Mouse (Mus musculus) liver, adult 2 months (tissue): ENCODE measurements at regions not wholly inside any gene's neighbourhood (a gene's known extent, or its start where the extent isn't known, plus 50 kb on each side); places are given as distances from the start of the nearest gene placed in this dataset.

ENCODE experiments used
- DNase-seq: peaks from one replicate; pipeline ENCODE4 v3.0.0-alpha.2; 2011; ENCODE audit warnings: low read depth, low spot score; ENCODE audit errors: extremely low read depth
- H3K27ac ChIP-seq: fragments of 200-500 bp; replicated peaks from 2 replicates; pipeline ENCODE4 v1.5.1; 2012; ENCODE audit warnings: low read depth, mild to moderate bottlenecking, control low read depth, inconsistent platforms, low read length; ENCODE audit not compliant: insufficient read depth
- H3K27me3 ChIP-seq: fragments of 200-500 bp; 2 replicates; pipeline ENCODE4 v1.6.1; 2012; ENCODE audit warnings: mild to moderate bottlenecking, moderate library complexity, low read length, inconsistent platforms; ENCODE audit not compliant: control insufficient read depth, insufficient read depth
- H3K36me3 ChIP-seq: fragments of 200-500 bp; 2 replicates; pipeline ENCODE4 v1.6.1; 2012; ENCODE audit warnings: low read length, inconsistent platforms; ENCODE audit not compliant: control insufficient read depth, insufficient read depth
- H3K4me1 ChIP-seq: fragments of 200-500 bp; 2 replicates; pipeline ENCODE4 v1.6.1; 2011; ENCODE audit warnings: low read length; ENCODE audit not compliant: control insufficient read depth, insufficient read depth
- H3K4me3 ChIP-seq: fragments of 200-500 bp; 2 replicates; pipeline ENCODE4 v1.5.1; 2011; ENCODE audit warnings: low read depth, mild to moderate bottlenecking, control low read depth, low read length, moderate library complexity; ENCODE audit not compliant: insufficient read depth
- H3K79me2 ChIP-seq: fragments of 200-500 bp; 2 replicates; pipeline ENCODE4 v1.6.1; 2012; ENCODE audit warnings: inconsistent platforms, mild to moderate bottlenecking, low read length, moderate library complexity; ENCODE audit not compliant: control insufficient read depth, insufficient read depth
- H3K9ac ChIP-seq: fragments of 200-500 bp; 2 replicates; pipeline ENCODE4 v1.6.1; 2012; ENCODE audit warnings: low read depth, mild to moderate bottlenecking, control low read depth, inconsistent platforms, low read length
- CTCF ChIP-seq: fragments of 200-500 bp; IDR thresholded peaks from 2 replicates; pipeline ENCODE4 v1.5.1; 2011; ENCODE audit warnings: low read depth, low read length, control low read depth
- POLR2A ChIP-seq: fragments of 200-500 bp; IDR thresholded peaks from 2 replicates; pipeline ENCODE4 v1.6.1; 2011; ENCODE audit warnings: low read length, control low read depth; ENCODE audit not compliant: insufficient read depth; ENCODE audit errors: extremely low read depth
- WGBS: fragments of 180-500 bp; shearing (Covaris S2); methylation state at CpG from one replicate; pipeline ENCODE4 v1.1.7; 2018; 5-methylcytosine and 5-hydroxymethylcytosine counted together

GRCm38 (mm10) chr1:60621064-60621726 lies 54.3 kb upstream of the Raph1 start:
- WGBS, result 90% methylated on average over 8 of the region's 8 CpGs
- H3K36me3 ChIP-seq, result no peaks in the 10 kb centered on the region
- H3K9ac ChIP-seq, result no peak overlapping the region
- H3K79me2 ChIP-seq, result no peaks in the 10 kb centered on the region
- no peaks in the 10 kb centered on the region; the same call in 1 of the 2 replicates for H3K4me1 ChIP-seq
- no peaks in the 10 kb centered on the region for H3K27me3 ChIP-seq
- TF ChIP-seq POLR2A (no peak), CTCF (no peak)
- H3K27ac ChIP-seq, result no peak overlapping the region
- H3K4me3 ChIP-seq, result no peak overlapping the region
- DNase-seq, result no peak

GRCm38 (mm10) chr1:60618389-60618788 lies 51.5 kb upstream of the Raph1 start:
- H3K4me1 ChIP-seq, result no peaks in the 10 kb centered on the region; the same call in 1 of the 2 replicates
- no peak overlapping the region for H3K27ac ChIP-seq
- TF ChIP-seq POLR2A, result no peak
- TF ChIP-seq CTCF, result no peak
- H3K4me3 ChIP-seq, result no peak overlapping the region
- no peak for DNase-seq
- 88% methylated on average over 1 of the region's 1 CpGs for WGBS
- no peaks in the 10 kb centered on the region for H3K79me2 ChIP-seq
- H3K27me3 ChIP-seq, result no peaks in the 10 kb centered on the region
- H3K9ac ChIP-seq, result no peak overlapping the region
- H3K36me3 ChIP-seq, result no peaks in the 10 kb centered on the region

- TF ChIP-seq CTCF (no peak), POLR2A (no peak)
- Histone ChIP-seq H3K36me3 (no peaks in the 10 kb centered on the region), H3K4me3 (no peak overlapping the region), H3K79me2 (no peaks in the 10 kb centered on the region), H3K27me3 (no peaks in the 10 kb centered on the region), H3K9ac (no peak overlapping the region), H3K4me1 (peaks cover 3% of the 10 kb centered on the region; the same call in 1 of the 2 replicates), H3K27ac (no peak overlapping the region)
- 82% methylated on average over 2 of the region's 2 CpGs for WGBS
- DNase-seq, result no peak
Observed at GRCm38 (mm10) chr1:60616916-60617315, 50.0 kb upstream of the Raph1 start.
